Mouse (Mus musculus) E14TG2a.4 (cell line): ENCODE measurements at regions not wholly inside any gene's neighbourhood (a gene's known extent, or its start where the extent isn't known, plus 50 kb on each side); places are given as distances from the start of the nearest gene placed in this dataset.

Source experiments
- CTCF ChIP-seq: conservative IDR thresholded peaks from 2 replicates; pipeline ENCODE4 v1.5.1; 2014; ENCODE audit warnings: low read length
- NANOG ChIP-seq: IDR thresholded peaks from 2 replicates; pipeline ENCODE4 v1.6.1; 2014; ENCODE audit warnings: borderline replicate concordance, low read length, mixed read lengths

DNA sequence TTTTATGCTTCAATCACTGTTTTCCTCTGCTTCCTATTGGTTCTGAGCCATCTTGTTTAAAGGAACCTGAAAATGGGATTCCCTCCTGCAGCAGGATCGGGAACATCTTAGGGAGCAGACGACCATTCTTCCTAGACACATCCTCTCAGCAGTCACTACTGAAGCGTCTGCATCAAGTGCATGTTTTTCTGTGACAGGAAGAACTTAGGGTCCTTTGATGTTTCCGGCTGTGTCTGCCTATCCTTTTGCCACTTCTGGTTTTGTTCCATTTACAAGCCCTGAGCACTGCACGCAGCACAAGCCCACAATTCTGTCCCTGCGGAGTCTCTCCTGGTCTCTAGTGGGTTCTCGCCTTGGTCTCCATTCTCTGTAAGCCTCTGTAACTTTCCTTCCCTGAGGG, 163.9 kb upstream of the Zfp637 start:
- TF ChIP-seq CTCF (no peak), NANOG (no peak)
